Mouse (Mus musculus) megakaryocyte, embryonic 14.5 days (primary cell): ENCODE data around the gene Pofut1.

Experiments used
- FLI1 ChIP-seq: IDR thresholded peaks from 2 replicates; pipeline ENCODE4 v1.6.1; 2012; ENCODE audit warnings: low read length, inconsistent platforms, mixed read lengths
- GATA1 ChIP-seq: IDR thresholded peaks from 3 replicates; pipeline ENCODE4 v1.6.1; 2012; ENCODE audit warnings: mixed read lengths, low read length, inconsistent platforms, borderline replicate concordance

GRCm38 (mm10) chr2:153301123-153301522 lies 59.8 kb downstream of the Pofut1 start:
- TF ChIP-seq FLI1 (no peak), GATA1 (no peak)
